Mouse (Mus musculus): ENCODE results near the gene Tmem132b.

Gene Tmem132b

DNA sequence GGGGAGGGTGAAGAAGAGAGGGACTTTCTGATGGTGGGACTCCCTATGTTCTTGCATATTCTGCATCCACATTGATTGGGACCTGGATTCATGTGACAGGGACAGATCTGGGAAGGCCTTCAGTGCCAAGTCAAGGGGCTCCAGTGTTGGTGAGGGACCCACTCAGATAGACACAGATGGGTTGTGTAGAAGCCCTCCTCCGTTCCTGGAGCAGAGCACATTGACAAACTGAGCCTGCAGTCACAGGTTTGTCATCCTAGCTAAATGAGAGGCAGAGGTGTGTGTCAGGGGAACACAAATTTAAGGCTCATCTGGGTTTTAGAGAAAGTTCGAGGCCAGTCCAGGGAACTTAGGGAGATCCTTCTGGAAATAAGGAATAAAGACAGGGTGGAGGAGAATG, 51.7 kb downstream of the Tmem132b start:
- DNase-seq = no peak

DNA sequence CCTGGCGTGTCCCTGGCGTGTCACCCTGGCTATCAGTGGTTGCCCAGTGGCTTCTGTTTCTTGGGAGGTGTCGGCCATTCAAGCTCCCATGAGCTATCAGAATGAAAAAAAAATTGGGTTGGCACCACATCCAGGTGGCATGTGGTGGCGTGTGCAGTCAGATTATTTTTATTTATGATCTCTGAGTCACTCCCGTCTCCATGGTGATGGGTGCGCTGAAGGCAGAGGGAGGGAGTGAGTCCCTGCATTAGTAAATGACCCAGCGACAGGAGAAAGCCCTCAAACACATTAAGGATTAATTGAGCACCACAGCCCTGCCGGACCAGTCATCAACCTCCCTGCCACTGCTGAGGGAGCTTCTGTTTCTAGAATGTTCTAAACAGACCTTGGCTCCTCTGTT, 52.3 kb downstream of the Tmem132b start:
- DNase-seq = no peak

- DNase-seq = no peak
Observed at GRCm38 (mm10) chr5:125585211-125585610, 53.6 kb downstream of the Tmem132b start.

DNA sequence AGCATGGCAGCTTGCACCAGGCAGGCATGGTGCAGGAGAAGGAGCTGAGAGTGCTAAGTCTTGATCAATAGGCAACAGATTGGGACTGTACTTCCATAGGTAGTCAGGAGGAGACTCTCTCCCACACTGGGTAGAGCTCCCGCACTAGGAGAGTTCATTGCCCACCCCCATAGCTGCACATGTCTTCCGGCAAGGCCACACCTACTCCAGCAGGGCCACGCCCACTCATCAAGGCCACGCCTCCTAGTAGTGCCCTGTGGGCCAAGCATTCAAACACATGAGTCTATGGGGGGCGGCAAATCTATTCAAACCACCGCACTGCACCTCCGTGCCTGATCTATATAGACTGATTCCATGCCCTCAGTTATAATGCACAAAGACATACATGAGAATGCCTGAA, 56.6 kb downstream of the Tmem132b start:
- no peak for DNase-seq

DNA sequence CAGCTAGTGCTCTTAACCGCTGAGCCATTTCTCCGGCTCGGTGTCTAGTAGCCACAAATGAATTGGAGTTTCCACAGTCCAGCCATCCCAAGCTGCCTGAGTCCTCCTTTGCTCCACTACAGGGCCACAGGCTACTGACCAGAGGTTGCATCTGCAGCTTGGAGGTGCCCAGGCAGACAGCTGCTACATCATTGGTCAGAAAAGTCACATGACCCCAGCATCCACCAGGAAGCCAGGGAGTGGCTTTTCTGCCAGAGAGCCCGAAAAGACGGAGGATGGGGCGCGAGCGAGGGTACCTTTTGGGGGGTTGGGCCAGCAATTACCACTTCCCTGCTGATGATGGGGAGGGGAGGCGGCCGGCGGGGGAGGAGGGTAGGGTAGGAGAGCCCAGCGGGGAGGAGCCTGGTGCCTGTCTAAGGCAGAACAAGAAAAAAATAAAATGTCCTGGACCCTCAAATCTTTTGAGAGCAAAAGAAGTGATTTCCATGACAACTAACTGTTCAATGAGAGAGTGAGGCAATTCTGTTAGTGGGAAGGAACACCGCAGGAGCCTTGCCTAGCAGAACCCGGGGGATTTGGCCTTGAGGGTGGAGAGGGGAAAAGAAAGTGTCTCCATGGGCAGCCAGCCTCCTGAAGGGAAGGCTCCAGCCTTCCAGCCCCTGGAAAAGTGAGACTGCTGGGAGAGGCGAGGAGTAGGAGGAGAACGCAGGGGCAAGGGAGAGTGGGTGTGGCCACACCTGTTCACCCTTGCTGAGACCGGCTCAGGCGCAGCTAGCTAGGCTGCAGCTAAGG, 57.5 kb downstream of the Tmem132b start:
- peak; percentile 4 for DNase-seq

GRCm38 (mm10) chr5:125598056-125598455, 66.5 kb downstream of the Tmem132b start:
- DNase-seq = no peak

DNA sequence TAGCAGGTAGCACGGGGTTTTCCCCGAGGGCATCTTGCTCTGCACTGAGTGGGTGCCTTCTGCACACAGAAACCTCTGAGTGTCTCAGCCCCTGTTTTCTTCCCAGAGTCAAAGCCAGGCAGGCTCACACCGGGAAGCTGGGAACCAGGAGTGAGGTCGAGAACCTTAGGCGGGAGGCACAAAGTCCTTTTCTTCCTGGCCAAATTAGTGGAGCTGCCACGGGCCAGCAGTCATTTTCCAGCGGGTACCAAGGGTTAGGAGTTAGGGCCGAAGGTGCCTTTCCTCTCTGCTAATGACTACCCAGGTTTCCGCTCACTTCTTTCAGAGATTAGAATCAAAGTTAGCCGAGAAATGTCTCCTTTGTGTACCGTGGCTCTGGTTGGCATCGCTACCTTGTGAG, 75.6 kb downstream of the Tmem132b start:
- no peak for DNase-seq

- DNase-seq = no peak
Observed at GRCm38 (mm10) chr5:125609968-125610367, 78.4 kb downstream of the Tmem132b start.

DNA sequence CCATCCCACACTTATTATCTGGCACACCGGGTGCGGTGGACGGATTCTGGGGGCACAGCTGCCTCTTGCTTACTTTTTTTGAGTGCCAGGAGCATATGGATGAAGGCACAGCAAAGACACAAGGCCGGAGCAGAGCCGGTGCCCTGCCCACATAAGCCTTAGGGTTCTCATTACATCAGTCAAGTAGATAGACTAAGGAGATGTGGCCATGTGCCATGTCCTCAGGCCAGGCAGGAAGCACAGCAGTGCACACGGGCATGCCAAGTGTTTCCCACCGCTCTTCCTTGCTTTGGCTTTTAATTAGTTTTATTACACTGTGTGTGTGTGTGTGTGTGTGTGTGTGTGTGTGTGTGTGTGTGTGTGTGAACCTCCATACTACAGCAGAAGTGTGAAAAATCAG, 80.9 kb downstream of the Tmem132b start:
- no peak for DNase-seq

DNA sequence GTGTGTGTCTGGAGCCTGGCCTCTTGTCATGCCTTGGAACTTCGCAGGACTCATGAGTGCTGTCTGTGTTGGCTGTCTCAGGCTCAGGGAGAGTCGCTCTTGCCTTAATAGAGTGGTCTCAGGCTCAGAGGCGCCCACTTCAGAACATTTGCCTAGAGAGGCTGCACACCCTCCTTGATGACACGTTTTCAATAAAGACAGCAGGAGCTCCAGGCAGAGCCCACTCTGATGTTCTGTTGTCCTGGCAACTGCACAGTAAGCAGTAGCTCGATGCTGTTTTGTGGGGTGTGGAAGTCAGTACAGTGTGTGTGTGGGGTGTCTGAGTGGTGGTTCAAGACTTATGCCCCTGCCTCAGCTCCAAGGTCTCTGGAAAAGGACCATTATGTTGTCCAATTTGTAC, 81.6 kb downstream of the Tmem132b start:
- DNase-seq = no peak

- no peak for DNase-seq
Observed at GRCm38 (mm10) chr5:125614348-125614747, 82.8 kb downstream of the Tmem132b start.

- DNase-seq = no peak
Observed at GRCm38 (mm10) chr5:125617050-125617449, 85.5 kb downstream of the Tmem132b start.

DNA sequence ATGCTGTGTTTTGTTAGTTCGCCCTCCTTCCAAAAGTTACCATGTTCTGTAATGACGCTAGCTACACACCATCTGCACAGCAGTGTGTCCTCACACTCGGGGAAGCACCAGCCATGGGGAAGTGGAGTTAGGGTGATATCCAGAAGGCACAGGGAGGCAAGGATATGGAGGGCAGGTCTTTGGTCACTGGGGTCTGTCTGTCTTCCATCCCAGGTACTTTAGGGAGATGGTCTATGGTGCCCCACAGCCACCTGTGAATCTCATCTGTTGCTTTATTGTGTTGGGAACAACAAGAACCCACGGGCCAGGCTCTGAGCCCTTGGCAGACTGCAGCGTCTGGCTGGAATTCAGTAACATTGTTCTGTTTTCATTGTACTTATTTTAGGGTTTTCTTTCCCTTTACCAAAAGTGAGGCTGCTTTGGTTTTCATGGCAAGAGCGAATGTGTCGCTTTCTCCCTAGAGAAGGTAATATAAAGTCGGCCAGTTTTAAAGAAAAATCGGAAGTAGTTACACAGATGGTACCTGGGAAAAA, 96.3 kb downstream of the Tmem132b start:
- no peak for DNase-seq

GRCm38 (mm10) chr5:125634666-125635065, 103.1 kb downstream of the Tmem132b start:
- no peak for DNase-seq

DNA sequence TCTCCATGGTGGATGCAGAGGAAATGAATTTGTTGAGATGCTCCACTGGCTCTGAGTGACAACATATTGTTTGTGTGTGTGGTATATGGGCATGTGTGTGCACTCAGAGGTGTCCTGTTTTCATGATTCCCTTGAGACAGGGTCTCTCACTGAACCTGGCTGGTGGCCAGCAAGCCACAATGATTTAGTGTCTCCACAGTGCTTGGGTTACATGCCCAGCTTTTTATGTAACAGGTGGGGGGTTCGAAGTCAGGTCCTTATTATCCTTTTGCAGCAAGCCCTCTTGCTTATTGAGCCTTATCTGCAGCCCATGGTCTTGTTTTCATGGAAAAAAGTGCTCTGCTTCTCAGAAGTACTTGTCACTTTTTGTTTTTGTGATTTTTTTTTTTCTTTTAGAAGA, 109.4 kb downstream of the Tmem132b start:
- no peak for DNase-seq

- DNase-seq = no peak
Observed at GRCm38 (mm10) chr5:125641531-125642147, 110.1 kb downstream of the Tmem132b start.

DNA sequence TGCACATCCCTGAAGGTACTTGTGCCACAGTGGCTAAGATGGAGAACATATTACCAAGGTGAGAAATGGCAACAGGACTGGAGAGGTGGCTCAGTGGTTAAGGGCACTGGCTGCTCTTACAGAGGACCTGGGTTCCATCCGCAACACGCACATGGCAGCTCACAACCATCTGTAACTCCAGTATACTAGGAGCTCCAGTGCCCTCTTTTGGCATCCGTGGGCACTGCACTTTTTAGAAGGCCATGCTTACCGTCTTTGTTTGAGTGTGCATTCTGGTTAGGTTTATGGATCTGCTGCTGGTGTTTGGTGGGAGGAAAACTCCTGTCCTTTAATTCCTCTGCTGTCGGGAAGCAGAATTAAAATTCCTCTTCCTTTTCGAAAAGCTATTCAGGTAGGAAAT, 116.7 kb downstream of the Tmem132b start:
- no peak for DNase-seq

DNA sequence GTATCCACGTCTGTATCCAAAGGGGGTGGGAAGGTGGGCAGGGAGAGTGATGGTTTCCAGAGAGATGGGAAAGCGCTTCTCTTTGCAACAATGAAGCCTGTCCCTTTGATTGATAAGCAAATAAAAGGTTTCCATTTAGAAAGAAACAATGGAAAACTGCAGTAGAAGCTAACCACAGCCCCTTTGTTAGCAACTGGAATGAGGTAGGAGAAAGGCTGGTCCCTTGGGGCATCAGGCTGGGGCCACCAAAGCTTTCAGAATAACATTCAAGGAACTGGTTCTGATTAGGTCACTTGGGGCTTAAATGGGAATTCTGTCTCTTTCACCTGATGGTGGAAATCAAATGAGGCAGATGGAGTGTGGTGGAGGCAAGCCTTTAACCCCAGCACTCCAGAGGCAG, 118.4 kb downstream of the Tmem132b start:
- no peak for DNase-seq

DNA sequence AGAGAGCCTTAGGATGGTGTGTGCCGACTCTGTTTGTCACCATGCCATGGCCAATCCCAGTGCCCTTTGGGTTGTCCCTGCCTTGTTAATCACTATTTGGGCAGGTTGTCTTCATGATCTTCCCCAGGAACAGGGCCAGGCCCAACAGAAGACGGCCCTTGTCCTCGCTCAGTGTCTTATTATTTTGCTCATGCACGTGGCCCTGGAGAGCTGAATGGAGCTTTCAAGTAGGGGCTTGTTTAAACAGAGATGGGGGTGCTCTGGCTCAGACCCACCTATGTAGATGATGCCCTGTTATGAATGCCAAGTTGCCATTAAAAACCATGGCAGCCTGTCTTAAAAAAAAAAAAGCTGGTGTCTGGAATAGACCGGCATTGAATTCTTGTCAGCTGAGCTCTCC, 126.5 kb downstream of the Tmem132b start:
- DNase-seq = no peak

DNA sequence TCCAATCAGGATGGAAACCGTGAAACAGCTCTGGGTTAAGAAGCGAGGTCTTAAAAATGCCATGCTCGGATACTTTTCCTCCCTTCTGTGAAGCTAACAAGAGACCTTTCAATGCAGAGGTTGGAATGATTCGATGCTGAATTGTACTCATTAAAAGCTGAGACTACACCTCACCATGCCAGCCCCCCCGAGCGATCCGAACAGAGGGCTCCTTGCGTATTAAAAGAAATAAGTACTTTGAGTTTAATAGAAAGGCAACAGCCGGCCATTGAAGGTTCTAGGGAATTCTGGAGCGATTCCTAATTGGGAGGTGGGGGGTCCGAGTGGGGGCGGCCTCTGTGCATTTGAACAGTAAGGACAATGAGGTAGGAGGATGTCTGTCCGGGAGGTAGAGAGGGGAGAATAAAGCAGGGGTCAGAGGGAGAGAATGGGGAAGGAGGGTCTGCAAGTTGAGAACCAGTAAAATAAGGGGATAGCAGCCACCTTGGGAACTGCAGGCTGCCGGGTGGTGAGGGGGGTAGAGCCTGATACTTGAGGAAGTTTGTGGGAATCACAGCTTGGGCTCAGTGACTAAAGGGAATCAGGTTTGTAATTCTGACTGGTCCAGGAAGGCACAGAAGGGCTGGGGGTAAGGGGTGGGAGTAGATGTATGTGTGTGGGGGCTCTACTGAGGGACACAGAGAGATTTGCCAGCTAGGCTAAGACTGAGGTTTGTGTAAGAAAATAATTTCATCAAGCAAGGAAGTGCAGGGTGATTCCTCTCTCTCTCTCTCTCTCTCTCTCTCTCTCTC, 127.6 kb downstream of the Tmem132b start:
- no peak for DNase-seq

GRCm38 (mm10) chr5:125675623-125676022, 144.0 kb downstream of the Tmem132b start:
- peak; percentile 5 for DNase-seq

GRCm38 (mm10) chr5:125676025-125676623, 144.6 kb downstream of the Tmem132b start:
- DNase-seq = no peak

- no peak for DNase-seq
Observed at GRCm38 (mm10) chr5:125680889-125681288, 149.3 kb downstream of the Tmem132b start.

Measured in cerebellum, adult 11 months (tissue).